Mouse (Mus musculus): ENCODE data around the gene Tmem104. TPM values are rescaled to one million over a fixed set of nuclear protein-coding genes. Genes with fewer than 3 reads are reported as not detected.

Tmem104 gene
- polyA plus RNA-seq, 1 experiment from 2014 or later = 12.5 TPM

DNA sequence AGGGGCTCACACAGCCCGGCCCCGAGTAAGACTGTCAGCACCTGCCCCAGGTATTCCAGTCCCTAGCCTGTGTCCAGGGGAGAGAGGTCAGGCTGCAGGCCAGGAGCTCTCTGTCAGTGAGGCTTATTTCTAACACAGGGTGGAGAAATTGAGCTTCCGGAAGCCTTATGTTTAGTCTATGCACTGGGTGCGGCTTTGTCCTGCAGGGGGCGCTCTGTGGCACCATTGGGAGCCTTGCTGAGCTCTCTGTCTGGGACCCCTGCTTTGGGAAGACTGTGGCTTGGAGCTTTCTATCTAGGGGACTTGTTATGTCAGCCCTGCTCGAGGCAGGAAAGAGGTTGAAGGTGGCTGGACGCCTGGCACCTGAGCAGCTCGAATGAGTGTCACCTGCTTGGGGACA is 37.6 kb downstream of the Tmem104 start:
- no peaks in the 10 kb centered on the region for H3K9me3 ChIP-seq (ENCODE audit: control insufficient read depth, low read length)
- H3K36me3 ChIP-seq (ENCODE audit: control insufficient read depth, insufficient read depth, low read length) = no peaks in the 10 kb centered on the region
- no peak overlapping the region for H3K9ac ChIP-seq (ENCODE audit: low read depth, low read length)
- no peaks in the 10 kb centered on the region; the same call in 1 of the 2 replicates for H3K27me3 ChIP-seq (replicated peaks; ENCODE audit: control insufficient read depth, insufficient read depth, low read length)
- H3K4me2 ChIP-seq (ENCODE audit: low read depth, low read length) = no peak overlapping the region
- DNase-seq (ENCODE audit: low spot score) (peak; percentile 32), ATAC-seq (ENCODE audit: low read depth) (no peak)
- peaks cover 15% of the 10 kb centered on the region; the same call in 1 of the 2 replicates for H3K4me1 ChIP-seq (ENCODE audit: control insufficient read depth, insufficient read depth, low read length)
- no peak overlapping the region for H3K27ac ChIP-seq (replicated peaks; ENCODE audit: low read depth, low read length)
- 47% methylated on average over 8 of the region's 8 CpGs for WGBS
- no peak overlapping the region for H3K4me3 ChIP-seq (ENCODE audit: low read depth, low read length)

DNA sequence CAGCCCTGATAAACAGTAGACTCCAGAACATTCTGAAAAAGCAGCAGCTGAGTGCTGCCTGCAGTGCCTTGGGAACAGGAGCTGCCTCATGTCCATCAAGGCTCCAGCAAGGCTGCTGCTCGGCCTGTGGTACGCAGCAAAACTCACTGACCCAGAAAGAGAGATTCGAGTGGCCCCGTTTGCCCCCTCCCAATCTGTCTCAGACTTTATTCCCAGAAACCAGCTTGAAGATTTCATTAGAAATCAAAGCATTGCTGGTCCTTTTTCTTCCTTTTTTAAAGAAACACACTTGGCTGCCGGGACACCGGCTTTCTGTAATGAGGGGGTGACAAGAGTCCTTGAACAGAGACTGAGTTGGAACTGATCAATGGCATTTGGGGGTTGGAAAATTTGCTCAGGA is 38.0 kb downstream of the Tmem104 start:
- no peaks in the 10 kb centered on the region for H3K27me3 ChIP-seq (replicated peaks; ENCODE audit: control insufficient read depth, insufficient read depth, low read length)
- no peaks in the 10 kb centered on the region for H3K9me3 ChIP-seq (ENCODE audit: control insufficient read depth, low read length)
- no peak overlapping the region for H3K4me3 ChIP-seq (ENCODE audit: low read depth, low read length)
- ATAC-seq (ENCODE audit: low read depth) = no peak
- no peaks in the 10 kb centered on the region for H3K36me3 ChIP-seq (ENCODE audit: control insufficient read depth, insufficient read depth, low read length)
- WGBS = 80% methylated on average over 6 of the region's 6 CpGs
- no peak overlapping the region for H3K9ac ChIP-seq (ENCODE audit: low read depth, low read length)
- no peak overlapping the region for H3K27ac ChIP-seq (replicated peaks; ENCODE audit: low read depth, low read length)
- no peak overlapping the region for H3K4me2 ChIP-seq (ENCODE audit: low read depth, low read length)
- no peak for DNase-seq (ENCODE audit: low spot score)
- peaks cover 15% of the 10 kb centered on the region; the same call in 1 of the 2 replicates for H3K4me1 ChIP-seq (ENCODE audit: control insufficient read depth, insufficient read depth, low read length)

DNA sequence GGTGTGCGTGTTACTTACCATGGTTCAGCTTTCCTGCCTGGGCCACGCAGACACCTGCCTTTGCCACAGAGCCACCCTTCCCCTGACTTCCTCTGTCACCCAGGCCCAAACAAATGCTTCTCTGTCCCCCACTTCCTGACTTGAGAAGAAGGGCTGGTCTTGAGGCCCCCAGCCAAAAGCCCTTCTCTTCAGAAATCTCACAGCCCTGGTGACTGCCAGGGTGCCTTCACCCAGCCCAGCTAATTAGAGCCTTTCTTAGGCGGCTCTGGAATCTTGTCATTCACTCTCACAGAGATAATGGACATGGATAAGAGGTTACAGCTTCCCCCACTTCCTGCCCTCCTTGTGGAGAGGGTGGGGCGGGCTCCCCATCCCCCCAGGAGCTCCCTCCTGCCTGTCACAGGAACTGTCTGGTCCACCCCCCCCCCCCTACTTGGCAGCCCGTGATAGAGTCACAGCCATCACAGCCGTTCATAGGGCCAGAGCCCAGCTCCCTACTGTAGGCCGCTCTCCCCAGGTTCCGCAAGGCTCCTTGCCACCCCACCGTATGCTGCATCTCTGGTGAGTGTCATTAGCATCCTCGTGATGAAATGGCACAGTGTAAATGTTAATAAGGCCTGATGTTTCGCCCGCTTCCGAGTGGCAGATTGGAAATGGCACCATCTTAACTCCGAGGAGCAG is 39.7 kb downstream of the Tmem104 start:
- no peak overlapping the region for H3K4me2 ChIP-seq (ENCODE audit: low read depth, low read length)
- H3K4me3 ChIP-seq (ENCODE audit: low read depth, low read length) = no peak overlapping the region
- DNase-seq (ENCODE audit: low spot score) (no peak), ATAC-seq (ENCODE audit: low read depth) (no peak)
- no peak overlapping the region for H3K9ac ChIP-seq (ENCODE audit: low read depth, low read length)
- no peaks in the 10 kb centered on the region for H3K9me3 ChIP-seq (ENCODE audit: control insufficient read depth, low read length)
- H3K27ac ChIP-seq (replicated peaks; ENCODE audit: low read depth, low read length) = no peak overlapping the region
- 54% methylated on average over 14 of the region's 14 CpGs for whole genome bisulfite sequencing
- H3K36me3 ChIP-seq (ENCODE audit: control insufficient read depth, insufficient read depth, low read length) = no peaks in the 10 kb centered on the region
- H3K4me1 ChIP-seq (ENCODE audit: control insufficient read depth, insufficient read depth, low read length) = peaks cover 21% of the 10 kb centered on the region; the same call in 1 of the 2 replicates
- H3K27me3 ChIP-seq (replicated peaks; ENCODE audit: control insufficient read depth, insufficient read depth, low read length) = no peaks in the 10 kb centered on the region

DNA sequence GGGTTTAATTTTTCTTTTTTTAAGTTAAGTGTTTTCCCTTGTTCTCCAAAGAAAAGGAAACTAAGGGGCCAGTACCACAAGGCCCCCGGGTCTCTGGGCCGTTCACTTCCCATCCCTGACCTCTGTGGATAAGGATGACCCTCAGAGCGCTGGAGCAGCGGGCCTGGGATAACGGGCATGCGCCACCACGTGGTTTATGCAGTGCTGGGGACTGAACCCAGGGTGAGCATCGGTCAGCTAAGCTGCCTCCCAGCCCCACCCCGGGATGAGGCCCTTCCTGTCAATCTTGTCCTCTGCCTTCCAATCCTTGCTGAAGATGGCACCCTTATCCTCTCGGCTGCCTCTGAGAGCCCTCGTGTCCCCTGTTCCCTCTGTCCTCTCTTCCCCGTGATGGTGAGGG is 40.4 kb downstream of the Tmem104 start:
- H3K27me3 ChIP-seq (replicated peaks; ENCODE audit: control insufficient read depth, insufficient read depth, low read length) = no peaks in the 10 kb centered on the region
- 39% methylated on average over 12 of the region's 12 CpGs for WGBS

DNA sequence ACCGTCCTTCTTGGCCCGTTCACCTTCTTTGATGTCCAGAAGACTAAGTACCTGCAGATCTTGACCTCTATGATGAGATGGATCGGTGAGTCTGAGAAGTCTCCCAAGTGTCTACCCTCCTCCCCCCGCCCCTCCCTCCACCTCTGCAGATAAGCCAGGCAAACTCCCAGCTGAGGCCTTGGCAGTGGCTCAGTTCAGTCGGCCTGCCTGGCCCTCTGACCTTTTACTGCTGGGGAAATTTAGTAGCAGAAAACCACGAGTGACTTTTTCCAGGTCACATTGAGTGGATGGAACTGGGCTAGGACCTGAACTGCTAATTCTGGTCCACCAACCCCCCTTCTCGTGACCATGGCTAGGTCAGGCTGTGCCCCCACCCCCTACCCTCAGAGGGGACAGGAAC is 41.1 kb downstream of the Tmem104 start:
- DNase-seq (ENCODE audit: low spot score) = no peak
- Histone ChIP-seq H3K4me3 (ENCODE audit: low read depth, low read length) (no peak overlapping the region), H3K9me3 (ENCODE audit: control insufficient read depth, low read length) (no peaks in the 10 kb centered on the region), H3K27ac (replicated peaks; ENCODE audit: low read depth, low read length) (no peak overlapping the region), H3K9ac (ENCODE audit: low read depth, low read length) (no peak overlapping the region), H3K4me1 (ENCODE audit: control insufficient read depth, insufficient read depth, low read length) (peaks cover 15% of the 10 kb centered on the region; the same call in 1 of the 2 replicates), H3K36me3 (ENCODE audit: control insufficient read depth, insufficient read depth, low read length) (no peaks in the 10 kb centered on the region), H3K4me2 (ENCODE audit: low read depth, low read length) (no peak overlapping the region), H3K27me3 (replicated peaks; ENCODE audit: control insufficient read depth, insufficient read depth, low read length) (no peaks in the 10 kb centered on the region)
- no peak for ATAC-seq (ENCODE audit: low read depth)
- 61% methylated on average over 7 of the region's 7 CpGs for WGBS

More for the DNA sequence above, 40.4 kb downstream of the Tmem104 start:
- Histone ChIP-seq H3K9ac (ENCODE audit: low read depth, low read length) (no peak overlapping the region), H3K4me2 (ENCODE audit: low read depth, low read length) (no peak overlapping the region), H3K27ac (replicated peaks; ENCODE audit: low read depth, low read length) (no peak overlapping the region), H3K4me3 (ENCODE audit: low read depth, low read length) (no peak overlapping the region), H3K9me3 (ENCODE audit: control insufficient read depth, low read length) (no peaks in the 10 kb centered on the region), H3K36me3 (ENCODE audit: control insufficient read depth, insufficient read depth, low read length) (no peaks in the 10 kb centered on the region), H3K4me1 (ENCODE audit: control insufficient read depth, insufficient read depth, low read length) (peaks cover 17% of the 10 kb centered on the region; the same call in 1 of the 2 replicates)
- no peak for DNase-seq (ENCODE audit: low spot score)
- no peak for ATAC-seq (ENCODE audit: low read depth)

DNA sequence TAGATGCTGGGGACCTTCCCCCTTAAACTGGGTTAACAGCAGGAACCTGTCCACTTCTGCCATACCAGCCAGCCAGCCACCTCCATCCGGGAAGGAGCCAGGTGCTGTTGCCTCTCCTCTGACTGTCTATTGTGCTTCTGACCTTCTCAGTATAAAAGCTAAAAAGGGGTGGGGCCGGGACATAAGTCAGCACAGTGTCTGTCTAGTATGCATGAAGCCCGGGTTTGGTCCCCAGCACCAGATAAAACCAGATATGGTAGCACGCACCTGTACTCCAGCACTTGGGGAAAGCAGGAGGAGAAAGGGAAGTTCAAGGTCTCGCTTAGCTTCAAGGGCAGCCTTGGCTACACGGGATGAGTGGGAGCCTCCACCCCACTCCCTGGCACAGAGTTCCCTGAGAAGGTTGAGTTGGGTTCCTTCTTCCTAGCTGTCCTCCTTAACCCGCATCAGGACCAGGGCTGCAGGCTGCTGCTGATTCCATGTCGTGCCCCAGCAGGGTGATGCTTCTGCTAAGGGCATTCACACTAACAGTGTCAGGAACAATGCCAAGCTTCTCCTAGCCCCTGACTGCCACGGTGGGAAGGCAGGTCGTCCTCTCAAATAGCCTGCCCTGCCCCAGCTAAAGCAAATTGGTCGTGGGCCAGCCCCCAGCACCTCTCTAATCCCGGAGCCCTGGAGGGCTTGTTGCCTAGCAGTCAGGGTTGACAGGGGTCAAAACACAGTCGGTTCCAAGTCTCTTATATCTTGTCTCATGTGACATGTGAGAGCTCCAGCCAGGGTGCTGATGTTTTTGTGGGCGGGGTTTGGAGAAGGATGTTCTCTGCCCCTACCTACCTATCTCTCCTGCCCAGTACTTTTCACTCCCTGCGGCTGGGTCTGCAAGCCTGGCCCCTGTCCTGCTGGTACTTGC is 42.0 kb downstream of the Tmem104 start:
- WGBS = 41% methylated on average over 15 of the region's 15 CpGs
- no peaks in the 10 kb centered on the region for H3K9me3 ChIP-seq (ENCODE audit: control insufficient read depth, low read length)
- no peaks in the 10 kb centered on the region for H3K27me3 ChIP-seq (replicated peaks; ENCODE audit: control insufficient read depth, insufficient read depth, low read length)
- DNase-seq (ENCODE audit: low spot score) = no peak
- peaks cover 15% of the 10 kb centered on the region; the same call in 1 of the 2 replicates for H3K4me1 ChIP-seq (ENCODE audit: control insufficient read depth, insufficient read depth, low read length)
- H3K9ac ChIP-seq (ENCODE audit: low read depth, low read length) = no peak overlapping the region
- H3K4me3 ChIP-seq (ENCODE audit: low read depth, low read length) = no peak overlapping the region
- no peak overlapping the region for H3K4me2 ChIP-seq (ENCODE audit: low read depth, low read length)
- H3K27ac ChIP-seq (replicated peaks; ENCODE audit: low read depth, low read length) = no peak overlapping the region
- no peaks in the 10 kb centered on the region for H3K36me3 ChIP-seq (ENCODE audit: control insufficient read depth, insufficient read depth, low read length)
- no peak for ATAC-seq (ENCODE audit: low read depth)

DNA sequence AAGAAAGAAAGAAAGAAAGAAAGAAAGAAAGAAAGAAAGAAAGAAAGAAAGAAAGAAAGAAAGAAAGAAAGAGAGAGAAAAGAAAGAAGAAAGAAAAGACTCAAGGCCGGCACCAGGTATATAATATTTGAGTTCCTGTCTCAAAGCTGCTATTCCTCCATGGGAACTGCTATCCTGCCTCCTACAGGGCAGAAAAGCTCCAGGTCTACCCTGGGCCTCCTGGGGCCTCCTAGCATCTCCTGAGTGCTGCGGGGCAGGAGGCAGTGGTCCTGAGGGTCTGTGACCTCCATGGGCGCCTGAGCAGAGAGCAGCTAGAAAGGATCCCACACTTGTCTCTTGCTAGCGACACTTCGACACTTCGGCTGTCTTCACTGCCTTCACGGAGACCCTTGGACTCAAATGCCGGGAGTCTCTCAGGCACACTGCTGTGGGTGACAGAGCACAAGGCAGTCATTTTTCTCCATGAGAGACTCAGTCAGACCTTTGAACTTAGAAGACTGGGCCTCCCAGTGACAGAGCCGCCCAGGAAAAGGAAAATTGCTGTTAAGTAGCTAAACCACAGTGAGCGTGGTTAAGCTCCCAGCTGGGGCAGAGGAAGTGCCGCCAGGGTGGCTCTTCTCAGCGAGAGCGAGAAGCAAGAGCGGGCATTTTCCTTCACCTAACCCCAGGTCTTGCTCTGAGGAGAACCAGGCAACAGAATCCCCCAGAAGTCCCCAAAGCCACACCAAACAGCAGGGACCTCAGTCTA is 44.1 kb downstream of the Tmem104 start:
- DNase-seq (ENCODE audit: low spot score) = peak; percentile 59
- no peak overlapping the region for H3K9ac ChIP-seq (ENCODE audit: low read depth, low read length)
- H3K4me1 ChIP-seq (ENCODE audit: control insufficient read depth, insufficient read depth, low read length) = peaks cover 15% of the 10 kb centered on the region; the same call in 1 of the 2 replicates
- H3K36me3 ChIP-seq (ENCODE audit: control insufficient read depth, insufficient read depth, low read length) = no peaks in the 10 kb centered on the region
- H3K4me2 ChIP-seq (ENCODE audit: low read depth, low read length) = no peak overlapping the region
- 37% methylated on average over 14 of the region's 14 CpGs for WGBS
- 0 out of 2 replicates have a peak, but pooled peaks have one; percentile 9 for ATAC-seq (ENCODE audit: low read depth)
- H3K4me3 ChIP-seq (ENCODE audit: low read depth, low read length) = no peak overlapping the region
- H3K27me3 ChIP-seq (replicated peaks; ENCODE audit: control insufficient read depth, insufficient read depth, low read length) = no peaks in the 10 kb centered on the region
- no peaks in the 10 kb centered on the region for H3K9me3 ChIP-seq (ENCODE audit: control insufficient read depth, low read length)
- H3K27ac ChIP-seq (replicated peaks; ENCODE audit: low read depth, low read length) = no peak overlapping the region

DNA sequence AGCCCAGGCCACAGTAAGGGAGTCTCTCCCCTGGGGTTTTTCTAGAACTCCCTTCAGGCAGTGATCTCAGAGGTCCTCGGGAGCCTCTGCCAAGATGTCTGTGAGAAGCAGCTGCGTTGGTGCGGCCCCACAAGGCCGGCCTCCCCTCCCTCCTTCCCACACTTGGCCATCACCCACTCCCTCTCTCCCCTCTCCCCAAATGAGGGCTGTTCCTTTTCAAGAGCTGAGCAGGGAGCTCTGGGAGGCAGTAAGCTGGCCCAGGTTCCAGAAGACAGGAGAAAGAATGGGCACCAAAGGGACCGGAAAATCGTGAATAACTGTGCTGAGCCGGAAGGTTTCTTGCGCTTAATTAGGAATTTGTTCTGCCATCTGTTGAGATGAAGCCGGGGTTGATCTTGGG is 44.6 kb downstream of the Tmem104 start:
- Histone ChIP-seq H3K9me3 (ENCODE audit: control insufficient read depth, low read length) (no peaks in the 10 kb centered on the region), H3K27me3 (replicated peaks; ENCODE audit: control insufficient read depth, insufficient read depth, low read length) (no peaks in the 10 kb centered on the region), H3K9ac (ENCODE audit: low read depth, low read length) (no peak overlapping the region), H3K4me2 (ENCODE audit: low read depth, low read length) (no peak overlapping the region), H3K36me3 (ENCODE audit: control insufficient read depth, insufficient read depth, low read length) (no peaks in the 10 kb centered on the region), H3K4me1 (ENCODE audit: control insufficient read depth, insufficient read depth, low read length) (peaks cover 12% of the 10 kb centered on the region; the same call in 1 of the 2 replicates), H3K27ac (replicated peaks; ENCODE audit: low read depth, low read length) (no peak overlapping the region), H3K4me3 (ENCODE audit: low read depth, low read length) (no peak overlapping the region)
- no peak for DNase-seq (ENCODE audit: low spot score)
- no peak for ATAC-seq (ENCODE audit: low read depth)
- 40% methylated on average over 9 of the region's 9 CpGs for WGBS
